Mouse (Mus musculus): ENCODE data around the gene Dnah6. TPM values are rescaled to one million over a fixed set of nuclear protein-coding genes. Genes with fewer than 3 reads are reported as not detected.

The Dnah6 gene
- polyA plus RNA-seq, 1 experiment from 2014 or later: 0.01 TPM

GRCm38 (mm10) chr6:73211602-73212001, 9.8 kb downstream of the Dnah6 start:
- H3K4me1 ChIP-seq: no peaks in the 10 kb centered on the region

GRCm38 (mm10) chr6:73211036-73211435, 10.4 kb downstream of the Dnah6 start:
- no peak for DNase-seq (ENCODE audit: low spot score)

More at GRCm38 (mm10) chr6:73211602-73212001, 9.8 kb downstream of the Dnah6 start:
- H3K27me3 ChIP-seq (ENCODE audit: low read depth, poor library complexity, severe bottlenecking): no peaks in the 10 kb centered on the region
- H3K9me3 ChIP-seq (replicated peaks): no peaks in the 10 kb centered on the region
- no peak overlapping the region for H3K27ac ChIP-seq
- H3K4me3 ChIP-seq: no peak overlapping the region
- H3K36me3 ChIP-seq: no peaks in the 10 kb centered on the region
- no peak for DNase-seq (ENCODE audit: low spot score)

GRCm38 (mm10) chr6:73210445-73210972, 10.9 kb downstream of the Dnah6 start:
- no peak overlapping the region for H3K27ac ChIP-seq
- no peak overlapping the region for H3K4me3 ChIP-seq
- H3K36me3 ChIP-seq: no peaks in the 10 kb centered on the region
- 93% methylated on average over 4 of the region's 4 CpGs for WGBS
- H3K27me3 ChIP-seq (ENCODE audit: low read depth, poor library complexity, severe bottlenecking): no peaks in the 10 kb centered on the region
- no peaks in the 10 kb centered on the region for H3K9me3 ChIP-seq (replicated peaks)
- H3K4me1 ChIP-seq: no peaks in the 10 kb centered on the region
- DNase-seq (ENCODE audit: low spot score): no peak

More at GRCm38 (mm10) chr6:73211036-73211435, 10.4 kb downstream of the Dnah6 start:
- H3K4me1 ChIP-seq: no peaks in the 10 kb centered on the region
- H3K27me3 ChIP-seq (ENCODE audit: low read depth, poor library complexity, severe bottlenecking): no peaks in the 10 kb centered on the region
- no peak overlapping the region for H3K4me3 ChIP-seq
- 91% methylated on average over 3 of the region's 3 CpGs for WGBS
- H3K9me3 ChIP-seq (replicated peaks): no peaks in the 10 kb centered on the region
- H3K36me3 ChIP-seq: no peaks in the 10 kb centered on the region
- H3K27ac ChIP-seq: no peak overlapping the region

- no peak overlapping the region for H3K27ac ChIP-seq
- 88% methylated on average over 6 of the region's 6 CpGs for WGBS
- no peaks in the 10 kb centered on the region for H3K27me3 ChIP-seq (ENCODE audit: low read depth, poor library complexity, severe bottlenecking)
- no peak overlapping the region for H3K4me3 ChIP-seq
- H3K9me3 ChIP-seq (replicated peaks): no peaks in the 10 kb centered on the region
- H3K36me3 ChIP-seq: no peaks in the 10 kb centered on the region
- H3K4me1 ChIP-seq: no peaks in the 10 kb centered on the region
- no peak for DNase-seq (ENCODE audit: low spot score)
Measured at GRCm38 (mm10) chr6:73209598-73209997, 11.9 kb downstream of the Dnah6 start.

- WGBS: 81% methylated on average over 4 of the region's 4 CpGs
- no peaks in the 10 kb centered on the region for H3K36me3 ChIP-seq
- H3K9me3 ChIP-seq (replicated peaks): no peaks in the 10 kb centered on the region
- H3K4me1 ChIP-seq: no peaks in the 10 kb centered on the region
- no peak overlapping the region for H3K27ac ChIP-seq
- no peak for DNase-seq (ENCODE audit: low spot score)
- no peaks in the 10 kb centered on the region for H3K27me3 ChIP-seq (ENCODE audit: low read depth, poor library complexity, severe bottlenecking)
- H3K4me3 ChIP-seq: no peak overlapping the region
Measured at GRCm38 (mm10) chr6:73204937-73205336, 16.5 kb downstream of the Dnah6 start.

- 85% methylated on average over 2 of the region's 2 CpGs for WGBS
- Histone ChIP-seq H3K4me1 (no peaks in the 10 kb centered on the region), H3K9me3 (replicated peaks) (no peaks in the 10 kb centered on the region), H3K27ac (no peak overlapping the region), H3K36me3 (no peaks in the 10 kb centered on the region), H3K4me3 (no peak overlapping the region), H3K27me3 (ENCODE audit: low read depth, poor library complexity, severe bottlenecking) (no peaks in the 10 kb centered on the region)
- DNase-seq (ENCODE audit: low spot score): no peak
Measured at GRCm38 (mm10) chr6:73203724-73204123, 17.7 kb downstream of the Dnah6 start.

- H3K36me3 ChIP-seq: no peaks in the 10 kb centered on the region
- 92% methylated on average over 13 of the region's 13 CpGs for WGBS
- DNase-seq (ENCODE audit: low spot score): no peak
- no peaks in the 10 kb centered on the region for H3K9me3 ChIP-seq (replicated peaks)
- H3K27ac ChIP-seq: no peak overlapping the region
- H3K4me3 ChIP-seq: no peak overlapping the region
- no peaks in the 10 kb centered on the region for H3K4me1 ChIP-seq
- no peaks in the 10 kb centered on the region for H3K27me3 ChIP-seq (ENCODE audit: low read depth, poor library complexity, severe bottlenecking)
Measured at GRCm38 (mm10) chr6:73195291-73195690, 26.2 kb downstream of the Dnah6 start.

GRCm38 (mm10) chr6:73190756-73191155, 30.7 kb downstream of the Dnah6 start:
- Histone ChIP-seq H3K27me3 (ENCODE audit: low read depth, poor library complexity, severe bottlenecking) (no peaks in the 10 kb centered on the region), H3K9me3 (replicated peaks) (no peaks in the 10 kb centered on the region), H3K36me3 (no peaks in the 10 kb centered on the region), H3K4me1 (no peaks in the 10 kb centered on the region; the same call in 1 of the 2 replicates), H3K4me3 (no peak overlapping the region), H3K27ac (no peak overlapping the region)
- WGBS: 85% methylated on average over 6 of the region's 6 CpGs
- DNase-seq (ENCODE audit: low spot score): no peak

GRCm38 (mm10) chr6:73184276-73184675, 37.2 kb downstream of the Dnah6 start:
- 82% methylated on average over 5 of the region's 5 CpGs for WGBS
- no peaks in the 10 kb centered on the region for H3K36me3 ChIP-seq
- H3K27me3 ChIP-seq (ENCODE audit: low read depth, poor library complexity, severe bottlenecking): no peaks in the 10 kb centered on the region
- peaks cover 10% of the 10 kb centered on the region; the same call in 1 of the 2 replicates for H3K4me1 ChIP-seq
- no peak overlapping the region for H3K27ac ChIP-seq
- H3K4me3 ChIP-seq: no peak overlapping the region
- no peak for DNase-seq (ENCODE audit: low spot score)
- H3K9me3 ChIP-seq (replicated peaks): no peaks in the 10 kb centered on the region

GRCm38 (mm10) chr6:73182987-73183386, 38.5 kb downstream of the Dnah6 start:
- Histone ChIP-seq H3K4me3 (no peak overlapping the region), H3K4me1 (peaks cover 10% of the 10 kb centered on the region; the same call in 1 of the 2 replicates), H3K9me3 (replicated peaks) (no peaks in the 10 kb centered on the region), H3K27ac (no peak overlapping the region), H3K27me3 (ENCODE audit: low read depth, poor library complexity, severe bottlenecking) (no peaks in the 10 kb centered on the region), H3K36me3 (no peaks in the 10 kb centered on the region)
- 61% methylated on average over 3 of the region's 3 CpGs for WGBS
- DNase-seq (ENCODE audit: low spot score): no peak

GRCm38 (mm10) chr6:73182410-73182809, 39.0 kb downstream of the Dnah6 start:
- Histone ChIP-seq H3K4me3 (no peak overlapping the region), H3K36me3 (no peaks in the 10 kb centered on the region), H3K9me3 (replicated peaks) (no peaks in the 10 kb centered on the region), H3K4me1 (peaks cover 10% of the 10 kb centered on the region; the same call in 1 of the 2 replicates), H3K27ac (no peak overlapping the region), H3K27me3 (ENCODE audit: low read depth, poor library complexity, severe bottlenecking) (no peaks in the 10 kb centered on the region)
- no peak for DNase-seq (ENCODE audit: low spot score)
- WGBS: 35% methylated on average over 3 of the region's 3 CpGs

GRCm38 (mm10) chr6:73182006-73182405, 39.4 kb downstream of the Dnah6 start:
- Histone ChIP-seq H3K27me3 (ENCODE audit: low read depth, poor library complexity, severe bottlenecking) (no peaks in the 10 kb centered on the region), H3K9me3 (replicated peaks) (no peaks in the 10 kb centered on the region), H3K4me3 (no peak overlapping the region), H3K4me1 (peaks cover 10% of the 10 kb centered on the region; the same call in 1 of the 2 replicates), H3K27ac (no peak overlapping the region), H3K36me3 (no peaks in the 10 kb centered on the region)
- DNase-seq (ENCODE audit: low spot score): no peak
- WGBS: 87% methylated on average over 4 of the region's 4 CpGs

GRCm38 (mm10) chr6:73175156-73175555, 46.3 kb downstream of the Dnah6 start:
- no peak overlapping the region for H3K27ac ChIP-seq
- WGBS: 83% methylated on average over 3 of the region's 3 CpGs
- no peak for DNase-seq (ENCODE audit: low spot score)

GRCm38 (mm10) chr6:73167230-73167629, 54.2 kb downstream of the Dnah6 start:
- Histone ChIP-seq H3K27ac (no peak overlapping the region), H3K36me3 (no peaks in the 10 kb centered on the region), H3K4me3 (no peak overlapping the region), H3K4me1 (no peaks in the 10 kb centered on the region), H3K9me3 (replicated peaks) (no peaks in the 10 kb centered on the region), H3K27me3 (ENCODE audit: low read depth, poor library complexity, severe bottlenecking) (no peaks in the 10 kb centered on the region)
- no peak for DNase-seq (ENCODE audit: low spot score)
- 85% methylated on average over 3 of the region's 3 CpGs for WGBS

More at GRCm38 (mm10) chr6:73175156-73175555, 46.3 kb downstream of the Dnah6 start:
- H3K27me3 ChIP-seq (ENCODE audit: low read depth, poor library complexity, severe bottlenecking): no peaks in the 10 kb centered on the region
- H3K4me3 ChIP-seq: no peak overlapping the region
- no peaks in the 10 kb centered on the region for H3K4me1 ChIP-seq
- no peaks in the 10 kb centered on the region for H3K36me3 ChIP-seq
- no peaks in the 10 kb centered on the region for H3K9me3 ChIP-seq (replicated peaks)
